Mouse (Mus musculus) embryonic facial prominence, embryonic 15.5 days (tissue): ENCODE data around the gene 2200002D01Rik. TPM values are rescaled to one million over a fixed set of nuclear protein-coding genes. Genes with fewer than 3 reads are reported as not detected.
A peak's percentile ranks its signal among the peaks of the same experiment; 100 is the strongest.

ENCODE experiments used
- ATAC-seq: fragments of 200-750 bp; cut with Nextera tagmentation; 2 replicates; pipeline ENCODE4 v1.8.0; 2017; ENCODE audit warnings: low read depth, moderate TSS enrichment; ENCODE audit not compliant: insufficient number of reproducible peaks, low FRiP score, low TSS enrichment
- H3K27ac ChIP-seq: fragments of 300-500 bp; sonication (generic); replicated peaks from 2 replicates; pipeline ENCODE4 v1.5.1; 2015; ENCODE audit warnings: mild to moderate bottlenecking, inconsistent platforms
- H3K27me3 ChIP-seq: fragments of 300-500 bp; sonication (generic); 2 replicates; pipeline ENCODE4 v1.6.1; 2015; ENCODE audit warnings: inconsistent platforms
- H3K36me3 ChIP-seq: fragments of 300-500 bp; sonication (generic); 2 replicates; pipeline ENCODE4 v1.6.1; 2015; ENCODE audit warnings: mild to moderate bottlenecking, inconsistent platforms
- H3K4me1 ChIP-seq: fragments of 300-500 bp; sonication (generic); 2 replicates; pipeline ENCODE4 v1.6.1; 2015; ENCODE audit warnings: inconsistent platforms
- H3K4me2 ChIP-seq: fragments of 300-500 bp; sonication (generic); replicated peaks from 2 replicates; pipeline ENCODE4 v1.6.1; 2015; ENCODE audit warnings: mild to moderate bottlenecking, inconsistent platforms
- H3K4me3 ChIP-seq: fragments of 300-500 bp; sonication (generic); replicated peaks from 2 replicates; pipeline ENCODE4 v1.5.1; 2015; ENCODE audit warnings: mild to moderate bottlenecking, inconsistent platforms
- H3K9ac ChIP-seq: fragments of 300-500 bp; sonication (generic); 2 replicates; pipeline ENCODE4 v1.6.1; 2015; ENCODE audit warnings: inconsistent platforms
- H3K9me3 ChIP-seq: fragments of 300-500 bp; sonication (generic); replicated peaks from 2 replicates; pipeline ENCODE4 v1.6.1; 2016; ENCODE audit warnings: inconsistent platforms
- WGBS: fragments of 180-500 bp; shearing (Covaris S2); methylation state at CpG from one replicate; pipeline ENCODE4 v1.1.7; 2015; 5-methylcytosine and 5-hydroxymethylcytosine counted together
- polyA plus RNA-seq: library from polyadenylated mRNA; unstranded; fragments of >200 nt; fragmentation: Nextera tagmentation; extraction: Ambion mirVana; gene quantifications from 2 replicates; pipeline ENCODE4 v1.2.1, GENCODE M21; 2015

Gene 2200002D01Rik
- polyA plus RNA-seq, 1 experiment from 2014 or later, result 12.2 TPM

DNA sequence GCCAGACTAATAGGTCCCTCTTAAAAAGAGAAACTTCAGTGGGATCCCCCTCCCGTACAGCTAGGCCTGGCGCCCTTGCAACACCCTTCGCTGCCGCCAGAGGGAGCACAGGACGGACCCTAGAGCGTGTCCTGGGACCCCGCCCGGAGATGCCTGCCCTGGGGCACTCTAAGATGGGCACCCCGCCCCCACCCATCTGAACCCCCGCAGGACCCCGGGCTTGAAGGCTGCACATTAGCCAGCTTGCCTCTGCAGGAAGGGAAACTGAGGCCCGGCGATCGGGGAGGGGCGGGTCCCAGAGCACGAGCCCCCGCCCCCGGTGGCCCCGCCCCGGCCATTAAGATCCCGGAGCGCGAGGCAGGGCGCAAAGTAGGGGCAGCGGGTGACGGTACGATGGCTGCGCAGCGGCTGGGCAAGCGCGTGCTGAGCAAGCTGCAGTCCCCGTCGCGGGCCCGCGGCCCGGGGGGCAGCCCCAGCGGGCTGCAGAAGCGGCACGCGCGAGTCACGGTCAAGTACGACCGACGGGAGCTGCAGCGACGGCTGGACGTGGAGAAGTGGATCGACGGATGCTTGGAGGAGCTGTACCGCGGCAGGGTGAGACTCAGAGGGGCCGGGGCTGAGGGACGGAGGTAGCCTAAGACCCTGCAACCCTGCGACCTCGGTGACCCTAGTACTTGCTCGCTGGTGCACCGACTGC, 40.8 kb upstream of the 2200002D01Rik start, which contains the start of gene Ppp1r14a:
Ppp1r14a (plus strand) TSS at position 367 of the 697 bp plus-strand sequence.
- ATAC-seq, result peak; percentile 55
- H3K27ac ChIP-seq, result peak within 1 kb of the TSS; percentile 73
- WGBS, result under 1% methylated on average over 53 of the region's 59 CpGs

DNA sequence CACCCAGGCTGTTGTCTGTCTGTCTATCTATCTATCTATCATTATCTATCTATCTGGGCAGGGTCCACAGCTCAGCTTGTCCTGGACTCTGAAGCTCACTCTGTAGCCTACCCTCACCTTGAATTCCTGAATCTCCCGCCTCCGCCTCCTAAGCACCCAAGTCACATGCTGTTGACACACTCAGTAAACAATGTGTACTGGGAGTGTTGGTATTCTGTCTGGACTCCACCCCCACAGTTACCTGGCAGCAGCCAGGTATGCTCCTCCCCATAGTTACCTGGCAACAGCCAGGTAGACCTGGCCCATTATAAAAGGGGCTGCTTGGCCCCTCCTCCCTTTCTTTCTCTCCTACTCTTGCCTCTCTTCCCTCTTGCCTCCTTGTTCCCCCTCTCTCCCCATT, 39.8 kb upstream of the 2200002D01Rik start:
- Histone ChIP-seq H3K4me3 (no peak overlapping the region), H3K36me3 (no peaks in the 10 kb centered on the region), H3K4me2 (no peak overlapping the region), H3K4me1 (peaks cover 44% of the 10 kb centered on the region), H3K9me3 (no peaks in the 10 kb centered on the region), H3K27me3 (no peaks in the 10 kb centered on the region), H3K9ac (no peak overlapping the region), H3K27ac (no peak overlapping the region)
- ATAC-seq, result no peak
- WGBS, result 80% methylated on average over 2 of the region's 2 CpGs

More for the DNA sequence above, 40.8 kb upstream of the 2200002D01Rik start, which contains the start of gene Ppp1r14a:
- no peaks in the 10 kb centered on the region for H3K9me3 ChIP-seq
- peak within 1 kb of the TSS; percentile 33 for H3K9ac ChIP-seq
- H3K4me2 ChIP-seq, result peak within 1 kb of the TSS; percentile 92
- H3K4me3 ChIP-seq, result peak within 1 kb of the TSS; percentile 62
- peaks cover 50% of the 10 kb centered on the region for H3K4me1 ChIP-seq
- no peaks in the 10 kb centered on the region for H3K36me3 ChIP-seq
- no peaks in the 10 kb centered on the region for H3K27me3 ChIP-seq

DNA sequence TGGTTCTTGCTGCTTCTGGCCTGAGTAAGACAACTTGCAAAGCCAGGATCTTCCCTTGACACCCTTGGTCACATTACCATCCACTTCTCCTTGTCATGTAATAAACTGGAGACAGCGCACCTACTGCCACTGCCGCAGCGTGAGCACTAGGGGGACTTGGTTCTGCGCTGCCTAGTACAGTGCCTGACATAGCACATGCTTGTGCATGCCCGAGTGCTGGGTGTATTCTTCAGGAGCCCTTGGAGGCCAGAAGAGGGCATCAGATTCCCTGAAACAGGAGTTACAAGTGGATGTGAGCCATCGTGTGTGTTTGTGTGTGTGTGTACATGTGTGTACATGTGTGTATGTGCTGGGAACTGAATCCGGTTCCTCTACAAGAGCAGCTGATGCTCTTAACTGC, 39.2 kb upstream of the 2200002D01Rik start:
- H3K4me1 ChIP-seq, result peaks cover 38% of the 10 kb centered on the region
- no peak overlapping the region for H3K27ac ChIP-seq
- no peak overlapping the region for H3K4me3 ChIP-seq
- no peak overlapping the region for H3K9ac ChIP-seq
- WGBS, result 78% methylated on average over 7 of the region's 7 CpGs
- peaks cover 4% of the 10 kb centered on the region for H3K27me3 ChIP-seq
- no peak for ATAC-seq
- no peaks in the 10 kb centered on the region for H3K9me3 ChIP-seq
- H3K4me2 ChIP-seq, result no peak overlapping the region
- H3K36me3 ChIP-seq, result no peaks in the 10 kb centered on the region

DNA sequence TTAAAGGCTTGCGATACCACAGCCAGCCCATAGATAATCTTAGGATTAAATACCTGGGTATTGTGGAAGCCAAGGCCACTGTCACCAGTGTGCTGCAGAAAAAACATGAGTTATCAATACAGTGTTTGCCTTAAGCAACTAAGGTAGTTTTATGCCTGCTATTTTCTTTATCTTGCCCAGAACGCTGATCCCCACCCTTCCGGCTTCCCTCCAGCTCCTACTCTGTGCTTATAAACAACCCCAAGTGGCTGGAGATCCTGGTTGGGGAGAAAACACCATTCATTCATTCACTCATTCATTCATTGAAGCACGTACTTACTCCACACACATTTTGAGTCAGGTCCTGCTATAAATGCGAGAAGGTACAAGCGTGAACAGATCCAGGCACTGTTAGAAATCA, 36.3 kb upstream of the 2200002D01Rik start:
- H3K4me1 ChIP-seq, result peaks cover 32% of the 10 kb centered on the region
- H3K4me2 ChIP-seq, result no peak overlapping the region
- H3K36me3 ChIP-seq, result no peaks in the 10 kb centered on the region
- no peak overlapping the region for H3K27ac ChIP-seq
- no peaks in the 10 kb centered on the region for H3K9me3 ChIP-seq
- ATAC-seq, result no peak
- 81% methylated on average over 6 of the region's 6 CpGs for WGBS
- no peak overlapping the region for H3K9ac ChIP-seq
- peaks cover 27% of the 10 kb centered on the region for H3K27me3 ChIP-seq
- H3K4me3 ChIP-seq, result no peak overlapping the region

DNA sequence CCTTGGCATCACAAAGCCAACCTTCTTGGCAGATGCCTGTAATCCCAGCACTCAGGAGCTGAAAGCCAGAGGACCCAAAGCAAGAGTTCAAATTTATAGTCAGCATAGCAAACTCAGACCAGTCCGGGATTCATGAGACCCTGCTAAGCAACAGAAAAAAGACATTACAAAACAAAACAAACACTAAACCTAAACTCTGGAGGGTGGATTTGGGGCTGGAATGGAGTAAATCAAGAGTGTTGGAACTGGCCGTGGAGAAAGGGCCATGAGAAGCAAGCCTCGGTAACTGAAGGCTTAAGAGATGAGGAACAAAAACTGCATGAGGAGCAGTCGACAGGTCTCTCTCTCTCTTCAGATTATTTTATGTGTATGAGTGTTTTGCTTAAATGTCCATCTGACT, 35.6 kb upstream of the 2200002D01Rik start:
- Histone ChIP-seq H3K36me3 (no peaks in the 10 kb centered on the region), H3K4me1 (peaks cover 26% of the 10 kb centered on the region), H3K27ac (no peak overlapping the region), H3K27me3 (peaks cover 27% of the 10 kb centered on the region), H3K4me2 (no peak overlapping the region), H3K4me3 (no peak overlapping the region), H3K9me3 (no peaks in the 10 kb centered on the region), H3K9ac (no peak overlapping the region)
- WGBS, result 81% methylated on average over 4 of the region's 4 CpGs
- no peak for ATAC-seq

DNA sequence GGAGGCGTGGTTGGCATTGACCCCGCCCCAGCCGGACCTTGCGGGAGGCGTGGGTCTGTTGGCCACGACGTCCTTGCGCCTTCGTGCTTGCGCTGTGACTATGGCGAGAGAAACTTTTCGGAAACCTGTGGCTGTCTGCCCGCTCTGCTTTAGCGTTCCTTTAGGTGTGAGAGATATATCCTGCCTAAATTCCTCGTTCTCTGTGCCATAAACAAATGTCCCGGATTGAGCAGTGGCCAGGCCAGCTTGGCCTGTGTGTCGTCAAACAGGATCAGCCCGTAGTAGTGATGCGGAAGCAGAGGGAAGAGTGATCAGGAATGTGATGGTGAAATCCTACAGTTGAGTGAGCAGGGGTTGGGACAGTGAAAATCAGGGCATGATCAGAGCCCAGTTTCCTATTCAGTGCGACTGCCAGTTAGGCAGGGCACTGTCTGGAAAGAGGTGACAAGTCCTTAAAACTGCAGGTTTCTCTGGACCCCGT, 33.8 kb upstream of the 2200002D01Rik start:
- 0 out of 2 replicates have a peak, but pooled peaks have one; percentile 1 for ATAC-seq
- 10% methylated on average over 21 of the region's 21 CpGs for WGBS
- Histone ChIP-seq H3K27me3 (peaks cover 27% of the 10 kb centered on the region), H3K36me3 (no peaks in the 10 kb centered on the region), H3K4me3 (peak overlapping the region; percentile 61), H3K9ac (peak overlapping the region; percentile 55; the same call in 1 of the 2 replicates), H3K27ac (peak overlapping the region; percentile 89; the same call in 1 of the 2 replicates), H3K9me3 (no peaks in the 10 kb centered on the region), H3K4me2 (peak overlapping the region; percentile 99), H3K4me1 (peaks cover 21% of the 10 kb centered on the region)

DNA sequence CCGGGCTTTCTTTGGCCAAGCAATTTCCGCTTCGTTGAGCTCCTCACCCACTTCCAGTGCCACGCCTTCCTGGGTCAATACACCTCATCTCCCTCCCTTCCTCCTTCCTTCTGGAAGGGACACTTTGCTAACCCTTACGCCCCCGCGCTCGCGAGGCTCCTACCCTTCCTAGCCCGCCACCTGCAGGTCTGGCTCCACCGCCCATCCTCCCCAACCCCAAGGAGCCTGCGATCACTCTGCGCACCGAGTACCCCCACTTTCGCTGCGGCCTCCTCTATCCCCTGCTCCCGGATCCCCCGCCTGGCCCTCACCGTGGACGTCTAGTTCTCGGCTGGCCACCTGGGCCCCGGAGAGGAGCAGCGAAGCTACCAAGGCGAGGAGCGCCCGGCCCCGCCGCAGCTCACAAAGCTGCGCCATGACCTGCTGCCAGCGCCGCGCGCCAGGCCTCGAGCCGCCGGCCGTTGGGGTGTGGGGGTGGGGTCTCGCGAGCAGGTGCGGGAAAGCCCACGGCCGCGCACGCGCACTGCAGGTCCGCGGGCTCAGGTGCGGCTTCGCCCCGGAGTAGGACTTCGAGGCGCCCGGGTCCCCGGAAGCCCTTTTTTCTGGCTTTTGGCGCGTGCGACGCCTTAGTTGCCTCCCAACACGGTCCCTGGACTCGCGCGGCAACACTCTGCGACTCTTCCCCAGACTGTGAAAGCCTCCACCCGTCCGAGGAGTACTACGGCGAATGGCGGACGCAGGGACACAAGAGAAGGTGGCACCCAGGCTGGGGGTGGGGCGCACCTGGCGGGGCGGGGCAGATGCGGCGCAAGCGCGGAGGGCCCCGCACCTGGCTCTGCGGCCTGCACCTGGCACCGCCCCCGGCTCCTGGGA, 33.2 kb upstream of the 2200002D01Rik start, which contains the start of gene Spint2:
Spint2 (minus strand) TSS at position 712 of the 873 bp plus-strand sequence.
- Histone ChIP-seq H3K27ac (peak within 1 kb of the TSS; percentile 89), H3K9me3 (no peaks in the 10 kb centered on the region), H3K4me3 (peak within 1 kb of the TSS; percentile 61), H3K36me3 (no peaks in the 10 kb centered on the region), H3K4me2 (peak within 1 kb of the TSS; percentile 99), H3K27me3 (peaks cover 27% of the 10 kb centered on the region), H3K9ac (peak within 1 kb of the TSS; percentile 55), H3K4me1 (peaks cover 27% of the 10 kb centered on the region)
- peak; percentile 82 for ATAC-seq
- WGBS, result 1% methylated on average over 80 of the region's 80 CpGs

DNA sequence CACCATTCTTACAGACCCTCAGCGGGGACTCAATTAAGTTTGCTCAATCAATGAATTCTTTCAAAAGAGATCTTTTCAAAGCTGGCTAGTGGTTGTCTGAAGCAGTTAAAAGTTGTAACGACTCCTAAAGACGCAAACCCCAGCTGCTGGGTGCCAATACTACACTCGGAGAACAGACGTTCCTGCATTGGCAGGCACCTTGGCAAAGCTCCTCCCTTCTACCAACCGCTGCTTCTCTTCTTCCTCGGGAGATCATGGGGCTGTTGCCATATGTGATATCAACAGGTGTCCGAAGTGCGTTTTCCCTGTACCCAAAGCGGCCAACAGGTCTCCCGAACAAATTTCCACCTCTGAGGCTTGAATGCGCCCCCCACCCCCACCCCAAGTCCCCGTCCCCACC, 32.5 kb upstream of the 2200002D01Rik start:
- no peaks in the 10 kb centered on the region for H3K36me3 ChIP-seq
- peak overlapping the region; percentile 61 for H3K4me3 ChIP-seq
- no peaks in the 10 kb centered on the region for H3K9me3 ChIP-seq
- H3K27me3 ChIP-seq, result peaks cover 27% of the 10 kb centered on the region
- 9% methylated on average over 13 of the region's 13 CpGs for WGBS
- ATAC-seq, result no peak
- no peak overlapping the region for H3K27ac ChIP-seq
- peaks cover 30% of the 10 kb centered on the region for H3K4me1 ChIP-seq
- H3K4me2 ChIP-seq, result peak overlapping the region; percentile 99
- no peak overlapping the region for H3K9ac ChIP-seq

DNA sequence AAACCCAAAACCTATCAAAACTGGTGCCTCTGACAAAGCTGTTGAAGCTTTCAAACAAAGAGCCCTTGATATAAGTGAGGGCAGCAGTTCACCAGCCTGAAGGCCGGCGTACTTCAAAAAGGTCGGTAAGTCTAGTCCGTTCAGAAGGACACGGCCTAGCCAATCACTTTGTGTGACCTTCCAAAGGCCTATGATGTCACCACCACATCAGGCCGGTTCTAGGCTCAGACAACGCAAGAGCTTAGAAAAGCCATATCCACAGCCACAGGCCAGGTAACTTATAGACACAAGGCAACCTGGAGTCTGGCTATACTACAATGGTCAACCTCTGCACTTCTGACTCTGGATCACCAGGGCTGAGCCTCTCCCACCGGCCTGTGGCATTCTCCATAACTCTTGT, 31.7 kb upstream of the 2200002D01Rik start:
- Histone ChIP-seq H3K36me3 (no peaks in the 10 kb centered on the region), H3K4me1 (peaks cover 30% of the 10 kb centered on the region), H3K4me3 (peak overlapping the region; percentile 61), H3K9ac (no peak overlapping the region), H3K9me3 (no peaks in the 10 kb centered on the region), H3K27ac (no peak overlapping the region), H3K27me3 (peaks cover 27% of the 10 kb centered on the region), H3K4me2 (peak overlapping the region; percentile 99)
- ATAC-seq, result no peak
- WGBS, result 67% methylated on average over 8 of the region's 8 CpGs

DNA sequence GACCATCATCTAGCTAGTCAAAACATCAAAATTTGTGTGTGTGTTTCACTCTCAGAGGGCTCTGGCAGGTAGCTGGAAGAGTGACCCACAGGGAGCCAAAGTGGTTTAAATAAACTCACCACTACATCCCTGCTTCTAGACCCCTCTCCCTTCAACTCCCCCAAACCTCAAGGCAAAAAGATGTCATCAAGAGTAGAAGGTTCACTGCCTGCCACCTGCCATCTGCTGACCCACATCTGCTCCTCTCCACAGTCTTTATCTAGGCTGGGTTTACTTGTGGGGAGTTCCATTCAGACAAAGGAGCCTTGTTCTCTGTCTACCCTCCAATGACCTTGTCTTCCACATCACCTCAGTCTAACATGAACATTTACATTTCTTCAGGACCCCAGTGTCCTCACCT, 31.0 kb upstream of the 2200002D01Rik start:
- H3K9me3 ChIP-seq, result no peaks in the 10 kb centered on the region
- no peak overlapping the region for H3K4me2 ChIP-seq
- peaks cover 30% of the 10 kb centered on the region for H3K4me1 ChIP-seq
- no peak for ATAC-seq
- no peak overlapping the region for H3K27ac ChIP-seq
- no peak overlapping the region for H3K4me3 ChIP-seq
- H3K36me3 ChIP-seq, result no peaks in the 10 kb centered on the region
- no peak overlapping the region for H3K9ac ChIP-seq
- H3K27me3 ChIP-seq, result peaks cover 27% of the 10 kb centered on the region

DNA sequence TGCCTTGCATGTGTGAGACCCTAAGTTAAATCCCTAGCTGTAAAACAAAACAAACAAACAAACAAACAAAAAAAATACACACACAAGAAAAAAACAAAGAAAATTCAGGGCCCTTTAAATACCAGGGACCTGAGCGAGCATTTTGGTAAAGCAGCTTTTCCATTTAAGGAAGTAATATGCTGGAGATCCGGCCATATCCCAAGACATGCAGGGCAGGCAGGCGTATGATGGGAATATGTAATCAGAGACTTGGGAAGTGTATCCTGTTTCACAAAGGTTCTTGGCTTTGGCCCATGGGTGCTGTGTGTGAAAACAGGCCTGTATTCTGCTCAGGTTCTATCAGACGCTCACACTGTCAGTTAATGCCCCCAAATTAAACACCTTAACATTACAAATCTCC, 29.2 kb upstream of the 2200002D01Rik start:
- Histone ChIP-seq H3K36me3 (no peaks in the 10 kb centered on the region), H3K4me1 (peaks cover 39% of the 10 kb centered on the region), H3K9me3 (no peaks in the 10 kb centered on the region), H3K4me2 (no peak overlapping the region), H3K9ac (no peak overlapping the region), H3K27ac (no peak overlapping the region), H3K27me3 (peaks cover 24% of the 10 kb centered on the region), H3K4me3 (no peak overlapping the region)
- 62% methylated on average over 4 of the region's 4 CpGs for WGBS
- no peak for ATAC-seq
